Mouse (Mus musculus) kidney, embryonic 14.5 days (tissue): ENCODE results near the gene Fgf8. TPM values are rescaled to one million over a fixed set of nuclear protein-coding genes. Genes with fewer than 3 reads are reported as not detected.

ENCODE experiments used
- ATAC-seq: fragments of 200-750 bp; cut with Nextera tagmentation; 2 replicates; pipeline ENCODE4 v1.8.0; 2017; ENCODE audit warnings: moderate number of reproducible peaks, mild to moderate bottlenecking, moderate TSS enrichment, moderate library complexity; ENCODE audit not compliant: low FRiP score, low TSS enrichment
- H3K27ac ChIP-seq: fragments of 300-500 bp; sonication (generic); 2 replicates; pipeline ENCODE4 v1.5.1; 2014; ENCODE audit warnings: low read depth, mild to moderate bottlenecking, low read length, moderate library complexity, mixed read lengths
- H3K27me3 ChIP-seq: fragments of 300-500 bp; sonication (generic); 2 replicates; pipeline ENCODE4 v1.6.1; 2014; ENCODE audit warnings: mild to moderate bottlenecking, low read length; ENCODE audit not compliant: control insufficient read depth, insufficient read depth
- H3K36me3 ChIP-seq: fragments of 300-500 bp; sonication (generic); 2 replicates; pipeline ENCODE4 v1.6.1; 2014; ENCODE audit warnings: low read length, mixed read lengths; ENCODE audit not compliant: control insufficient read depth, insufficient read depth
- H3K4me1 ChIP-seq: fragments of 300-500 bp; sonication (generic); 2 replicates; pipeline ENCODE4 v1.6.1; 2014; ENCODE audit warnings: low read length, mixed read lengths; ENCODE audit not compliant: control insufficient read depth, insufficient read depth
- H3K4me2 ChIP-seq: fragments of 300-500 bp; sonication (generic); replicated peaks from 2 replicates; pipeline ENCODE4 v1.6.1; 2014; ENCODE audit warnings: low read depth, mild to moderate bottlenecking, low read length
- H3K4me3 ChIP-seq: fragments of 300-500 bp; sonication (generic); 2 replicates; pipeline ENCODE4 v1.5.1; 2014; ENCODE audit warnings: mild to moderate bottlenecking, low read length
- H3K9ac ChIP-seq: fragments of 300-500 bp; sonication (generic); 2 replicates; pipeline ENCODE4 v1.6.1; 2014; ENCODE audit warnings: low read depth, mild to moderate bottlenecking, low read length, moderate library complexity
- H3K9me3 ChIP-seq: fragments of 300-500 bp; sonication (generic); 2 replicates; pipeline ENCODE4 v1.6.1; 2016; ENCODE audit warnings: low read length; ENCODE audit not compliant: control insufficient read depth
- WGBS: fragments of 180-500 bp; shearing (Covaris S2); extraction: QIAGEN DNeasy Blood & Tissue Kit; methylation state at CpG from one replicate; pipeline ENCODE4 v1.1.7; 2014; 5-methylcytosine and 5-hydroxymethylcytosine counted together
- polyA plus RNA-seq: library from polyadenylated mRNA; unstranded; fragments of >200 nt; fragmentation: Nextera tagmentation; extraction: Ambion mirVana; gene quantifications from 2 replicates; pipeline ENCODE4 v1.2.1, GENCODE M21; 2014

Gene Fgf8
- polyA plus RNA-seq, 1 experiment from 2014 or later: 25.1 TPM

- Histone ChIP-seq H3K27ac (no peak overlapping the region), H3K4me2 (no peak overlapping the region), H3K36me3 (no peaks in the 10 kb centered on the region), H3K9me3 (no peaks in the 10 kb centered on the region), H3K9ac (no peak overlapping the region), H3K4me1 (peaks cover 14% of the 10 kb centered on the region; the same call in 1 of the 2 replicates), H3K27me3 (peaks cover 5% of the 10 kb centered on the region), H3K4me3 (no peak overlapping the region)
- no peak for ATAC-seq
- WGBS: 76% methylated on average over 5 of the region's 5 CpGs
Measured at GRCm38 (mm10) chr19:45722188-45722587, 20.5 kb downstream of the Fgf8 start.

GRCm38 (mm10) chr19:45718286-45718685 is 24.4 kb downstream of the Fgf8 start:
- H3K9me3 ChIP-seq: no peaks in the 10 kb centered on the region
- WGBS: 55% methylated on average over 3 of the region's 3 CpGs
- H3K27me3 ChIP-seq: no peaks in the 10 kb centered on the region; the same call in 1 of the 2 replicates
- no peak overlapping the region for H3K9ac ChIP-seq
- H3K4me1 ChIP-seq: peaks cover 3% of the 10 kb centered on the region; the same call in 1 of the 2 replicates
- H3K4me3 ChIP-seq: no peak overlapping the region
- H3K4me2 ChIP-seq: peak overlapping the region; percentile 30; the same call in 1 of the 2 replicates
- H3K36me3 ChIP-seq: no peaks in the 10 kb centered on the region
- ATAC-seq: no peak
- no peak overlapping the region for H3K27ac ChIP-seq

- peak overlapping the region; percentile 30; the same call in 1 of the 2 replicates for H3K4me2 ChIP-seq
- peak; percentile 64 for ATAC-seq
- 4% methylated on average over 16 of the region's 16 CpGs for WGBS
- H3K4me1 ChIP-seq: peaks cover 3% of the 10 kb centered on the region; the same call in 1 of the 2 replicates
- no peak overlapping the region for H3K27ac ChIP-seq
- H3K36me3 ChIP-seq: no peaks in the 10 kb centered on the region
- H3K27me3 ChIP-seq: no peaks in the 10 kb centered on the region; the same call in 1 of the 2 replicates
- no peak overlapping the region for H3K9ac ChIP-seq
- no peaks in the 10 kb centered on the region for H3K9me3 ChIP-seq
- H3K4me3 ChIP-seq: no peak overlapping the region
Measured at GRCm38 (mm10) chr19:45717493-45718220, 25.1 kb downstream of the Fgf8 start.

GRCm38 (mm10) chr19:45708704-45709103 is 34.0 kb downstream of the Fgf8 start:
- no peaks in the 10 kb centered on the region for H3K9me3 ChIP-seq
- 79% methylated on average over 3 of the region's 3 CpGs for WGBS
- no peaks in the 10 kb centered on the region for H3K4me1 ChIP-seq
- no peaks in the 10 kb centered on the region for H3K36me3 ChIP-seq
- no peak overlapping the region for H3K4me3 ChIP-seq
- no peaks in the 10 kb centered on the region for H3K27me3 ChIP-seq
- H3K9ac ChIP-seq: no peak overlapping the region
- ATAC-seq: no peak
- no peak overlapping the region for H3K27ac ChIP-seq
- no peak overlapping the region for H3K4me2 ChIP-seq

GRCm38 (mm10) chr19:45696281-45696600 is 46.5 kb downstream of the Fgf8 start:
- 0 out of 2 replicates have a peak, but pooled peaks cover 5% of the 10 kb centered on the region for H3K4me1 ChIP-seq
- H3K4me2 ChIP-seq: no peak overlapping the region; the same call in 1 of the 2 replicates
- no peak overlapping the region for H3K27ac ChIP-seq
- no peak overlapping the region for H3K4me3 ChIP-seq
- no peak for ATAC-seq
- no peaks in the 10 kb centered on the region for H3K9me3 ChIP-seq
- WGBS: 16% methylated on average over 6 of the region's 6 CpGs
- H3K27me3 ChIP-seq: peaks cover 2% of the 10 kb centered on the region; the same call in 1 of the 2 replicates
- no peaks in the 10 kb centered on the region for H3K36me3 ChIP-seq
- no peak overlapping the region; the same call in 1 of the 2 replicates for H3K9ac ChIP-seq

- no peak overlapping the region; the same call in 1 of the 2 replicates for H3K4me2 ChIP-seq
- H3K36me3 ChIP-seq: no peaks in the 10 kb centered on the region
- H3K9ac ChIP-seq: no peak overlapping the region; the same call in 1 of the 2 replicates
- 40% methylated on average over 25 of the region's 25 CpGs for WGBS
- H3K27ac ChIP-seq: no peak overlapping the region
- H3K4me3 ChIP-seq: no peak overlapping the region
- 0 out of 2 replicates have a peak, but pooled peaks cover 5% of the 10 kb centered on the region for H3K4me1 ChIP-seq
- no peak for ATAC-seq
- H3K9me3 ChIP-seq: no peaks in the 10 kb centered on the region
- H3K27me3 ChIP-seq: peaks cover 2% of the 10 kb centered on the region; the same call in 1 of the 2 replicates
Measured at GRCm38 (mm10) chr19:45695496-45696280, 47.0 kb downstream of the Fgf8 start.

GRCm38 (mm10) chr19:45694056-45694455 is 48.7 kb downstream of the Fgf8 start:
- no peak overlapping the region for H3K4me3 ChIP-seq
- 0 out of 2 replicates have a peak, but pooled peaks cover 5% of the 10 kb centered on the region for H3K4me1 ChIP-seq
- ATAC-seq: no peak
- no peak overlapping the region for H3K27ac ChIP-seq
- H3K9ac ChIP-seq: no peak overlapping the region
- H3K9me3 ChIP-seq: no peaks in the 10 kb centered on the region
- 51% methylated on average over 3 of the region's 3 CpGs for WGBS
- H3K4me2 ChIP-seq: no peak overlapping the region
- H3K27me3 ChIP-seq: peaks cover 2% of the 10 kb centered on the region; the same call in 1 of the 2 replicates
- H3K36me3 ChIP-seq: no peaks in the 10 kb centered on the region

- no peak overlapping the region for H3K9ac ChIP-seq
- H3K27ac ChIP-seq: no peak overlapping the region
- H3K4me2 ChIP-seq: no peak overlapping the region
- no peak for ATAC-seq
- 0 out of 2 replicates have a peak, but pooled peaks cover 5% of the 10 kb centered on the region for H3K4me1 ChIP-seq
- WGBS: 90% methylated on average over 8 of the region's 8 CpGs
- no peak overlapping the region for H3K4me3 ChIP-seq
- no peaks in the 10 kb centered on the region for H3K9me3 ChIP-seq
- no peaks in the 10 kb centered on the region for H3K36me3 ChIP-seq
- H3K27me3 ChIP-seq: peaks cover 2% of the 10 kb centered on the region; the same call in 1 of the 2 replicates
Measured at GRCm38 (mm10) chr19:45692211-45692610, 50.5 kb downstream of the Fgf8 start.
